8 mouse cellular contexts compared by ENCODE assay signal in genomic region chr19:47578581-47579224, GRCm38 (mm10). TPM values are rescaled to one million over a fixed set of nuclear protein-coding genes. Genes with fewer than 3 reads are reported as not detected.
DNase-seq lines count a peak whose midpoint lies in the region; ATAC-seq and TF ChIP-seq lines count a peak whose summit lies in the region.

No protein-coding gene starts in this region.

- no peaks in the 10 kb centered on the region for H3K27me3 ChIP-seq in testis, adult 2 months (ENCODE audit: control insufficient read depth, insufficient read depth, low read length)
- no peaks in the 10 kb centered on the region for H3K27me3 ChIP-seq in embryonic facial prominence, embryonic 15.5 days
- H3K27me3 ChIP-seq in intestine, postnatal 0 days (replicated peaks; ENCODE audit: control insufficient read depth, insufficient read depth, low read length), result no peaks in the 10 kb centered on the region
- no peaks in the 10 kb centered on the region for H3K27me3 ChIP-seq in liver, postnatal 0 days (ENCODE audit: insufficient read depth, low read length)
- no peaks in the 10 kb centered on the region for H3K27me3 ChIP-seq in stomach, embryonic 14.5 days (ENCODE audit: control insufficient read depth, insufficient read depth, low read length)

- H3K36me3 ChIP-seq in testis, adult 2 months (ENCODE audit: control insufficient read depth, insufficient read depth, low read length), result no peaks in the 10 kb centered on the region
- H3K36me3 ChIP-seq in embryonic facial prominence, embryonic 15.5 days, result no peaks in the 10 kb centered on the region
- no peaks in the 10 kb centered on the region for H3K36me3 ChIP-seq in intestine, postnatal 0 days (ENCODE audit: control insufficient read depth, insufficient read depth)
- H3K36me3 ChIP-seq in liver, postnatal 0 days (replicated peaks; ENCODE audit: insufficient read depth, low read length), result no peaks in the 10 kb centered on the region
- no peaks in the 10 kb centered on the region for H3K36me3 ChIP-seq in stomach, embryonic 14.5 days (ENCODE audit: control insufficient read depth, insufficient read depth, low read length)

- WGBS in embryonic facial prominence, embryonic 15.5 days, result 17% methylated on average over 13 of the region's 13 CpGs
- 8% methylated on average over 13 of the region's 13 CpGs for WGBS in intestine, postnatal 0 days
- 23% methylated on average over 13 of the region's 13 CpGs for WGBS in liver, postnatal 0 days (ENCODE audit: insufficient replicate concordance)
- 11% methylated on average over 13 of the region's 13 CpGs for WGBS in stomach, embryonic 14.5 days

- H3K4me2 ChIP-seq in embryonic facial prominence, embryonic 15.5 days (replicated peaks), result peak overlapping the region; percentile 75
- H3K4me2 ChIP-seq in intestine, postnatal 0 days (replicated peaks; ENCODE audit: low read depth), result peak overlapping the region; percentile 84
- peak overlapping the region; percentile 86 for H3K4me2 ChIP-seq in liver, postnatal 0 days (ENCODE audit: low read depth, low read length)
- H3K4me2 ChIP-seq in stomach, embryonic 14.5 days (replicated peaks; ENCODE audit: low read depth, low read length), result peak overlapping the region; percentile 72

- peak overlapping the region; percentile 81 for H3K4me3 ChIP-seq in testis, adult 2 months (ENCODE audit: control insufficient read depth, low read depth, low read length)
- peak overlapping the region; percentile 80 for H3K4me3 ChIP-seq in embryonic facial prominence, embryonic 15.5 days (replicated peaks)
- peak overlapping the region; percentile 91 for H3K4me3 ChIP-seq in intestine, postnatal 0 days (ENCODE audit: low read depth, low read length)
- peak overlapping the region; percentile 70 for H3K4me3 ChIP-seq in liver, postnatal 0 days (ENCODE audit: low read depth, low read length)
- peak overlapping the region; percentile 69 for H3K4me3 ChIP-seq in stomach, embryonic 14.5 days (ENCODE audit: low read depth, low read length)

- TF ChIP-seq POLR2A in testis, adult 2 months (IDR thresholded peaks at IDR 0.05; ENCODE audit: control insufficient read depth, low read depth, low read length), result no peak

- ATAC-seq in embryonic facial prominence, embryonic 15.5 days (ENCODE audit: insufficient number of reproducible peaks, low FRiP score, low TSS enrichment, low read depth), result no peak
- peak; percentile 2; the same call in 1 of the 2 replicates for ATAC-seq in intestine, postnatal 0 days
- ATAC-seq in liver, postnatal 0 days, result no peak
- ATAC-seq in stomach, embryonic 14.5 days (ENCODE audit: insufficient number of reproducible peaks, insufficient read depth, low FRiP score, low read depth), result peak; percentile 78

- no peak for TF ChIP-seq EP300 in liver, postnatal 0 days (IDR thresholded peaks at IDR 0.05; ENCODE audit: low read depth)

- peak overlapping the region; percentile 3 for H3K27ac ChIP-seq in testis, adult 2 months (ENCODE audit: control insufficient read depth, insufficient read depth, low read depth, low read length)
- H3K27ac ChIP-seq in embryonic facial prominence, embryonic 15.5 days (replicated peaks), result peak overlapping the region; percentile 94
- peak overlapping the region; percentile 99 for H3K27ac ChIP-seq in intestine, postnatal 0 days (ENCODE audit: low read depth, low read length)
- H3K27ac ChIP-seq in liver, postnatal 0 days (ENCODE audit: low read depth), result peak overlapping the region; percentile 99
- peak overlapping the region; percentile 92 for H3K27ac ChIP-seq in stomach, embryonic 14.5 days (ENCODE audit: low read length)

- H3K9ac ChIP-seq in embryonic facial prominence, embryonic 15.5 days, result peak overlapping the region; percentile 50; the same call in 1 of the 2 replicates
- H3K9ac ChIP-seq in intestine, postnatal 0 days (ENCODE audit: low read depth, low read length), result peak overlapping the region; percentile 99
- peak overlapping the region; percentile 96 for H3K9ac ChIP-seq in liver, postnatal 0 days (replicated peaks)
- 0 out of 2 replicates have a peak overlapping the region, but pooled peaks have one; percentile 92 for H3K9ac ChIP-seq in stomach, embryonic 14.5 days (replicated peaks; ENCODE audit: low read depth, low read length)

- no peaks in the 10 kb centered on the region for H3K9me3 ChIP-seq in embryonic facial prominence, embryonic 15.5 days (replicated peaks)
- no peaks in the 10 kb centered on the region for H3K9me3 ChIP-seq in intestine, postnatal 0 days (ENCODE audit: control insufficient read depth)
- H3K9me3 ChIP-seq in liver, postnatal 0 days (ENCODE audit: low read length), result no peaks in the 10 kb centered on the region
- H3K9me3 ChIP-seq in stomach, embryonic 14.5 days (ENCODE audit: control insufficient read depth, low read depth, low read length), result no peaks in the 10 kb centered on the region

- DNase-seq in testis, postnatal 14 days (ENCODE audit: low spot score), result no peak
- DNase-seq in liver, postnatal 0 days, result peak; percentile 43
- no peak for DNase-seq in ovary, postnatal 36 days (ENCODE audit: low spot score)
- no peak for DNase-seq in layer of hippocampus, adult 11-12 months (ENCODE audit: low spot score)

- H3K4me1 ChIP-seq in testis, adult 2 months (ENCODE audit: control insufficient read depth, insufficient read depth, low read length), result peaks cover 3% of the 10 kb centered on the region; the same call in 1 of the 2 replicates
- H3K4me1 ChIP-seq in embryonic facial prominence, embryonic 15.5 days, result peaks cover 13% of the 10 kb centered on the region; the same call in 1 of the 2 replicates
- H3K4me1 ChIP-seq in intestine, postnatal 0 days (replicated peaks; ENCODE audit: control insufficient read depth, insufficient read depth, low read length), result 0 out of 2 replicates have a peak, but pooled peaks cover 4% of the 10 kb centered on the region
- H3K4me1 ChIP-seq in liver, postnatal 0 days (ENCODE audit: insufficient read depth), result peaks cover 21% of the 10 kb centered on the region
- H3K4me1 ChIP-seq in stomach, embryonic 14.5 days (ENCODE audit: control insufficient read depth, insufficient read depth, low read length), result peaks cover 6% of the 10 kb centered on the region; the same call in 1 of the 2 replicates

- TF ChIP-seq CTCF in testis, adult 2 months (IDR thresholded peaks at IDR 0.05; ENCODE audit: control insufficient read depth, insufficient read depth, insufficient replicate concordance, low read depth, low read length), result no peak
- TF ChIP-seq CTCF in intestine, postnatal 0 days (IDR thresholded peaks at IDR 0.05; ENCODE audit: low read depth), result no peak
- TF ChIP-seq CTCF in liver, postnatal 0 days (IDR thresholded peaks at IDR 0.05; ENCODE audit: low read depth), result no peak

RNA-seq across cellular contexts. Expression of gene Slk, which starts 0.8 kb away (rescaled TPM):
- polyA plus RNA-seq in testis, adult 2 months (2012; rRNA removed), result 5.1 and 6.1 TPM in 2 replicates
- 10.4 and 14.1 TPM in 2 replicates for polyA plus RNA-seq in embryonic facial prominence, embryonic 15.5 days (2015; fragmentation: Nextera tagmentation; extraction: Ambion mirVana)
- 8.8 and 10.0 TPM in 2 replicates for polyA plus RNA-seq in intestine, postnatal 0 days (2015; fragmentation: Nextera tagmentation; extraction: Ambion mirVana)
- polyA plus RNA-seq in liver, postnatal 0 days (2015; fragmentation: Nextera tagmentation; extraction: Ambion mirVana), result 6.0 and 6.5 TPM in 2 replicates
- polyA plus RNA-seq in stomach, embryonic 14.5 days (2014; fragmentation: Nextera tagmentation; extraction: Ambion mirVana), result 32.0 and 37.8 TPM in 2 replicates

RNA-seq across cellular contexts. Expression of gene Stn1, which starts 41.4 kb away (rescaled TPM):
- 19.6 and 27.2 TPM in 2 replicates for polyA plus RNA-seq in testis, adult 2 months (2012; rRNA removed)
- 51.3 and 53.6 TPM in 2 replicates for polyA plus RNA-seq in embryonic facial prominence, embryonic 15.5 days (2015; fragmentation: Nextera tagmentation; extraction: Ambion mirVana)
- 11.4 and 14.9 TPM in 2 replicates for polyA plus RNA-seq in intestine, postnatal 0 days (2015; fragmentation: Nextera tagmentation; extraction: Ambion mirVana)
- 4.4 and 5.4 TPM in 2 replicates for polyA plus RNA-seq in liver, postnatal 0 days (2015; fragmentation: Nextera tagmentation; extraction: Ambion mirVana)
- 58.5 and 68.4 TPM in 2 replicates for polyA plus RNA-seq in stomach, embryonic 14.5 days (2014; fragmentation: Nextera tagmentation; extraction: Ambion mirVana)

Comparison
In these comparisons a context has a peak if more than half of its experiments do, and no peak if none do; other contexts are left out.
1. H3K27ac ChIP-seq: peak in every context shown above with its lines; median percentile 99 in intestine, postnatal 0 days; 99 in liver, postnatal 0 days; 94 in embryonic facial prominence, embryonic 15.5 days; 92 in stomach, embryonic 14.5 days; 3 in testis, adult 2 months.
2. ATAC-seq: peak in intestine, postnatal 0 days (single experiment) and stomach, embryonic 14.5 days (single experiment); none in embryonic facial prominence, embryonic 15.5 days (single experiment) and liver, postnatal 0 days (single experiment).
3. Peak in every context shown above with its lines, with median percentiles within 50 percentile points of each other: H3K4me3 ChIP-seq, H3K4me2 ChIP-seq and H3K9ac ChIP-seq.